Mouse (Mus musculus) large intestine, adult 2 months (tissue): Measurements from ENCODE around the gene Rhbdl1. TPM values are rescaled to one million over a fixed set of nuclear protein-coding genes. Genes with fewer than 3 reads are reported as not detected.

Experiments
- DNase-seq: peaks from one replicate; pipeline ENCODE4 v3.0.0-alpha.2; 2012; ENCODE audit warnings: low read depth, low spot score
- WGBS: fragments of 180-500 bp; shearing (Covaris S2); methylation state at CpG from one replicate; pipeline ENCODE4 v1.1.7; 2018; 5-methylcytosine and 5-hydroxymethylcytosine counted together
- polyA plus RNA-seq: library from polyadenylated mRNA; depleted of rRNA; stranded (reverse); fragments of >200 nt; gene quantifications from 2 replicates; pipeline ENCODE4 v1.2.3, GENCODE M21; 2012; rRNA removed

Rhbdl1 gene
- polyA plus RNA-seq, 1 experiment: 4.1 TPM

DNA sequence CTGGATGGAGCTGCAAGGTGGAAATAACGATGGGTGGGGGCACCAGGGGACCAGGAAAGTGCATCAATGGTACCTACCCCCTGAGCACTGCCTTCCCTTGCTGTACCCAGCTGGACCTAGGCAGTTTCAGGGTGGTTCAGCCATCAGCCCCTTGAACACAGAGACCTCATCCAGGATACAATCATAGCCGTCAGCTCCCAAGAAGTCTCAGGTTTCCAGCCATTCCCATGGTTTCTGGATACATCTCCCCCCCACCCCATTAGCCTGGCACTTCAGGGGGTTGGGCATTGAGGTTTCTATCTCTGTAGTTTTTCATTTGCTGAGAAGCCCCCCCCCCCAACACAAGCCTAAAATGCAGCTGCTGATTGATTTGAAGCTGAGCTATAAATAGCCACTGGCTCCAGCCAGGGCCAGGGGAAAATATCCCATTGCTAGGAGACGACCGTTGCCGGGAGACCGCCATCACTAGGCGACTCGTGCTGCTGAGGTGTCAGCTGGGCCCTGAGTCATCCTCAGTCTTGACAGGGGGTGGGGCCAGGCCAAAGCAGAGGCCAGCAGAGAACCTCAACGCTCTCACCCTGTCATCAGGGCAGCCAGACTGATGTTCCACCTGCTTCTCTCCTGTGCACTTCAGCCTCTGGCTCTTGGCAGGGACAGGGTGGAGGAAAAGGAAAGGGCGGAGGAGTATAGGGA is 34.1 kb downstream of the Rhbdl1 start:
- no peak for DNase-seq
- 14% methylated on average over 10 of the region's 10 CpGs for WGBS

- peak; percentile 42 for DNase-seq
These were observed 36.1 kb downstream of the Rhbdl1 start for GRCm38 (mm10) chr17:25801029-25801428.

DNA sequence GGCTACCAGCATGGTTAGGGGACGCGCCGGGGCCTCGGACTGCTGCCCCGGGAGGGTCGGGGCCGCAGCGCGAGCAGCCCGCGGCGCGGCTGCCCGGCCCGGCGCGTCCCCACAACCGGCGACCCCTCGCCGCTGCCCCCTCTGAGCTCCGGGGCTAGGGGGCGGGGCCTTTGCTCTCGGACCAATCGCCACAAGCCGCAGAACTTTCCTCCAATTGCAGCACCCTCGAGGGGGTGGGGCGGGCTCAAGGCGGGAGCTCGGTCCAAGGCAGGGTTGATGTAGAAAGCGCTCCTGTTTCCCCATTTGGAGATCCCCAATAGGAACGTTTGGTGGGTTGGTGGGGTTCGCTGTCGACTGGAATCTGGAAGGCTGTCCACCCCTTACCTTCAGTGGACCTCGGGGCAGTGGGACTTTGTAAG is 40.1 kb downstream of the Rhbdl1 start, which contains the start of gene Metrn:
Gene Metrn, minus strand, starts transcription at position 186 of the 419 bp plus-strand sequence.
- under 1% methylated on average over 35 of the region's 35 CpGs for WGBS
- peak; percentile 48 for DNase-seq

More at GRCm38 (mm10) chr17:25801029-25801428, 36.1 kb downstream of the Rhbdl1 start:
- 5% methylated on average over 6 of the region's 6 CpGs for WGBS

DNA sequence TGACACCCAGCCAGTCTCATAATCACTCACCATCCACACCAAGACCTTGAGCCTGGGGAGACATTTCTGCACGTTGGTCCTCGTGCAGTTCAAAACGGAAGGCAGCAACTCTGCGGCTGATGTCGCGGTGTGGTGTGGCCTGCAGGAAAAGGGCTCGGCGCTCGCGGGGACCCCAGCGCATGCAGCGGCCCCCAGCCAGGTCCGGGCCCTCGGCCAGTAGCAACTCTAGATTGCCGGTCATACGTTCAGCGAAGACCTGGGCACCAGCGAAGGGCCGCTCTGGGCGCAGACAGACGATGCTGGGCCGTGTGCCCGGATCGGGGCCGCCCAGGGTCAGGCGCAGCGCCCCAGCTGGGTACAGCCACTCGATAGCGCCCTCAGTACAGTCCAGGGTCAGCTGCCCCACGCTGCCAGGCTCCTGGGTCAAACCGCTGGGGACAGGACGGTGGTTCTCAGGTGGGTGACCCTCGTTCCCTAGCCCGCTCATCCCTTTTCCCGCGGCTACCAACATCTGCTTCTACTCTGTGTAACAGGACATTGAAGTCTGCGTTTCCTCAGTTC is 40.8 kb downstream of the Rhbdl1 start:
- no peak for DNase-seq
- WGBS: 7% methylated on average over 37 of the region's 37 CpGs

- WGBS: 73% methylated on average over 6 of the region's 6 CpGs
- no peak for DNase-seq
These were observed 41.4 kb downstream of the Rhbdl1 start, which contains the start of gene AC134908.4 for GRCm38 (mm10) chr17:25795609-25796092. Gene AC134908.4 (minus strand): TSS chr17:25795659.

DNA sequence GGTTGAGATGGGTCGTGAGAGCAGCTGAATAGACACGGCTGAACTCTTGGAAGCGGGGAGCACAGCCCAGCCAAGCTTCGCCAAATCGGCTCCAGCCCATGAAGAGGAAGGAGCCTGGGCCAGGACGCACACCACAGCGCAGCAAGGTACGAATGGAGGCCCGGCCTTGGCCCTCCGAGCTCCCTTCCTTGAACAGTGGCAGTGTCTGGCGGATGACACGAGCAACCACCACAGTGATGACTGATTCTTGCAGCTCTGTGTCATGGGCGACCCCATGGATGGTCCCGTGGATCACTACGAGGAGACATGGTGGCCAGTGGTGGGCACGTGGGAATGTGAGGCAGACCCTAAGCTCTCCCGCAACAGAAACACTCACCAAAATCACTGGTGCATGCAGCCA is 42.1 kb downstream of the Rhbdl1 start:
- WGBS: 92% methylated on average over 17 of the region's 17 CpGs
- DNase-seq: no peak

GRCm38 (mm10) chr17:25794197-25794596 is 42.9 kb downstream of the Rhbdl1 start:
- DNase-seq: no peak
- WGBS: 75% methylated on average over 13 of the region's 13 CpGs

DNA sequence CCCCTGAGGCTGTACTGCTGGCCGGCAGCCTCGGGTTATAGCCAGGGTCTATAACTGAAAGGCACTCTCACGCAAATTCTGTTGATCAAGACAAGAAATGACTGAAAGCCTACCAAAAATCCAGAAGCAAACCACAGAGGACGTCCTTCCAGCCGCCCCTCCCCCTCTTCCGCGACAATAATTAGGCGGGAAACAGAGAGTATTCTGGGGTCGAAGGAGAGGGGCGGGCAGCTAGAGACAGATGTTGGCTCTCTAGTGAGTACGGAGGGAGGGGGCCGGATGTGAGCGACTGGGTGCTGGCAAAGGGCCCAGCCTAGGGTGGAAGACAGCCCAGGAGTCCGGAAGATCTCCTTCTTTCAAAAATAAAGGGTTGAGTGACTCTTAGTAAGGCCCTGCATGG is 44.5 kb downstream of the Rhbdl1 start, which contains the start of gene Fam173a:
Gene Fam173a, minus strand, starts transcription at position 287 of the 400 bp plus-strand sequence.
- under 1% methylated on average over 14 of the region's 14 CpGs for WGBS
- no peak for DNase-seq

- WGBS: under 1% methylated on average over 45 of the region's 45 CpGs
- peak; percentile 39 for DNase-seq
These were observed 45.1 kb downstream of the Rhbdl1 start for GRCm38 (mm10) chr17:25791843-25792527.

- 20% methylated on average over 19 of the region's 19 CpGs for WGBS
- no peak for DNase-seq
These were observed 45.7 kb downstream of the Rhbdl1 start for GRCm38 (mm10) chr17:25791320-25791842.

DNA sequence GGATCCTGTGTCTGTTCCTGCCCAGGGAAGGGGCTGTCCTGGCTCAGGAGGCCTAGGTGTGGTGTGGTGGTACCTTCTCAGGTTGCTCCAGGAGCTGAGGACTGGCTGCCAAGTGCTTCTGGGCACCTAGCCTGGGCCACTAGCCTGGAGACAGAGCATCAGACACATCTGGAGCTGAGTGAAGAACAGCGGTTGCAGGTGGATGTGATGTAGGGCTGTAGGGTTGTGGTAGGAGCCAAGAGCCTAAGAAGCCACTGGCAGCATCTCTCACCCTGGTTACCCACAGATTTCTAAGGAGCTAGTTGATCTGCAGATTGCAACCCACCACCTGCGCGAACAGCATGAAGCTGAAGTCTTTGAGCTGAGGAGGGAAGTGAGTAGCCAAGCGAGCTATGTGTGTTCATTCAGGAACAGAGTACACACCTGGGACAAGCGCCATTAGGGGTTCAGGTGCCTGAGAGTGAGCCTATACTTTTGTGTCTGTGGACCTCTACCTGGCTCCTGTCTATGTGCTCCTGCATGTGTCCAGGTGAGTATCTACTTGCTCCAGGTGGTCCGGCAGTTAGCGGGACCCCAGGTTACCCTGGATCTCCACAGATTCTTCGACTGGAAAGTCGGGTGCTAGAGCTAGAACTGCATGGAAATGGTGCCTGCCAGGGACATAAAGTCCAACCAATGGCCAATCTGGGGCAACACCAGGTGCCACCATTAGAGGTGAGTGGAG is 50.2 kb downstream of the Rhbdl1 start:
- DNase-seq: no peak
- 91% methylated on average over 9 of the region's 9 CpGs for WGBS

GRCm38 (mm10) chr17:25786280-25786679 is 50.8 kb downstream of the Rhbdl1 start, which contains the start of gene Ccdc78:
Gene Ccdc78 (plus strand): TSS chr17:25786580.
- no peak for DNase-seq
- 73% methylated on average over 3 of the region's 3 CpGs for WGBS

DNA sequence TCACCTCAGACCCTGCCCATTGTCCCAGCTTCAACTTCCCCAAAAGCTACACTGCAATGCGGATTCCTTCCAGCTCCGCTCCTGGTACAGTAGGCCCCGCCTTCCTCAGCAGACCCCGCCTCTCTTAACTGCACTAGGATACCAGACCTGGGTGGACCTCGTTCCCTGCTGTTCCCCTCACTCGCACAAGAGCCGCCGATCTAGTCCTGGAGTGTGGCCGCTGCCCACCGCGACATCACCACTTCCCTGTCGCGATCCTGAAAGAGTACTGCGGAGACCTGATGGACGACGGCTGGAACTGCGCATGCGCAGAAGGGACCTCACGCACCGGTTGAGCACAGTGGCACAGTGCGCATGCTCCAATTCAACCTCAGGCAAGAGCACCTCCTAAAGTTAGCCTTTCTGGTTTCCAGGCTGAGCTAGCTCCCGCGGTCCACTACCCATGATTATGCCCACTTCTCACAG is 51.8 kb downstream of the Rhbdl1 start, which contains the start of gene Haghl:
Gene Haghl, minus strand, starts transcription at position 393 of the 465 bp plus-strand sequence.
- under 1% methylated on average over 23 of the region's 23 CpGs for WGBS

More for the DNA sequence above, 51.8 kb downstream of the Rhbdl1 start, which contains the start of gene Haghl:
- peak; percentile 87 for DNase-seq

Other genes with a start within 250 kb of the Rhbdl1 start
- gene Gng13, start 120.1 kb downstream of the Rhbdl1 start, polyA plus RNA-seq: 0.23 and 0.37 TPM in 2 replicates
- gene Chtf18, start 109.9 kb downstream of the Rhbdl1 start, polyA plus RNA-seq: 18.4 and 20.4 TPM in 2 replicates
- 22.1 and 22.9 TPM in 2 replicates for gene Rpusd1, start 109.6 kb downstream of the Rhbdl1 start, polyA plus RNA-seq
- 0.24 and 0.26 TPM in 2 replicates for gene Mslnl, start 101.3 kb downstream of the Rhbdl1 start, polyA plus RNA-seq
- gene Msln, start 82.9 kb downstream of the Rhbdl1 start, polyA plus RNA-seq: 4.8 and 8.4 TPM in 2 replicates
- 19.6 and 30.2 TPM in 2 replicates for gene Narfl, start 63.5 kb downstream of the Rhbdl1 start, polyA plus RNA-seq
- 24.0 and 26.6 TPM in 2 replicates for gene Haghl, start 51.6 kb downstream of the Rhbdl1 start, polyA plus RNA-seq
- 0.04 TPM in 1 of 2 replicates, not detected in the other for gene Ccdc78, start 50.7 kb downstream of the Rhbdl1 start, polyA plus RNA-seq
- gene Fam173a, start 44.4 kb downstream of the Rhbdl1 start, polyA plus RNA-seq: 91.8 and 108 TPM in 2 replicates
- gene AC134908.4, start 41.6 kb downstream of the Rhbdl1 start, polyA plus RNA-seq: 1.3 TPM in 1 of 2 replicates, not detected in the other
- 20.9 and 26.5 TPM in 2 replicates for gene Metrn, start 40.2 kb downstream of the Rhbdl1 start, polyA plus RNA-seq
- 1.6 and 2.1 TPM in 2 replicates for gene Fbxl16, start 28.2 kb downstream of the Rhbdl1 start, polyA plus RNA-seq
- gene Wdr24, start 13.7 kb downstream of the Rhbdl1 start, polyA plus RNA-seq: 30.4 and 39.6 TPM in 2 replicates
- gene Jmjd8, start 8.4 kb downstream of the Rhbdl1 start, polyA plus RNA-seq: 48.8 and 54.5 TPM in 2 replicates
- gene Stub1, start 3.9 kb downstream of the Rhbdl1 start, polyA plus RNA-seq: 155 and 157 TPM in 2 replicates
- 22.2 and 32.3 TPM in 2 replicates for gene Gm20683, start 4.5 kb upstream of the Rhbdl1 start, polyA plus RNA-seq
- gene Rhot2, start 7.6 kb upstream of the Rhbdl1 start, polyA plus RNA-seq: 59.9 and 83.1 TPM in 2 replicates
- gene Wdr90, start 24.2 kb upstream of the Rhbdl1 start, polyA plus RNA-seq: 18.6 and 19.8 TPM in 2 replicates
- gene Mcrip2, start 31.5 kb upstream of the Rhbdl1 start, polyA plus RNA-seq: 39.8 and 49.0 TPM in 2 replicates
- 78.7 and 115 TPM in 2 replicates for gene Mettl26, start 37.8 kb upstream of the Rhbdl1 start, polyA plus RNA-seq
- 0.78 and 1.0 TPM in 2 replicates for gene Wfikkn1, start 43.6 kb upstream of the Rhbdl1 start, polyA plus RNA-seq
- 38.0 and 40.7 TPM in 2 replicates for gene Rab40c, start 82.4 kb upstream of the Rhbdl1 start, polyA plus RNA-seq
- 73.7 and 90.3 TPM in 2 replicates for gene Pigq, start 107.6 kb upstream of the Rhbdl1 start, polyA plus RNA-seq
- not detected in 2 replicates for gene Nhlrc4, start 107.7 kb upstream of the Rhbdl1 start, polyA plus RNA-seq
- not detected in 2 replicates for gene A930017K11Rik, start 115.3 kb upstream of the Rhbdl1 start, polyA plus RNA-seq
- 26.1 and 44.5 TPM in 2 replicates for gene Capn15, start 148.5 kb upstream of the Rhbdl1 start, polyA plus RNA-seq
- 41.3 and 65.7 TPM in 2 replicates for gene Rab11fip3, start 232.3 kb upstream of the Rhbdl1 start, polyA plus RNA-seq